Mouse (Mus musculus): ENCODE measurements at regions not wholly inside any gene's neighbourhood (a gene's known extent, or its start where the extent isn't known, plus 50 kb on each side); places are given as distances from the start of the nearest gene placed in this dataset.

GRCm38 (mm10) chr13:97393456-97393855 is 152.6 kb downstream of the Enc1 start:
- TF ChIP-seq CTCF (conservative IDR thresholded peaks at IDR 0.05; ENCODE audit: insufficient read depth, insufficient read length, low read depth, low read length) = no peak
- TF ChIP-seq POLR2A (IDR thresholded peaks at IDR 0.05; ENCODE audit: low read depth, low read length) = no peak
